Mouse (Mus musculus): ENCODE results near the gene Larp1b.

Gene Larp1b

GRCm38 (mm10) chr3:41020687-41021086 is 71.1 kb downstream of the Larp1b start:
- DNase-seq (ENCODE audit: low spot score in 2 of 2) = no peak

DNA sequence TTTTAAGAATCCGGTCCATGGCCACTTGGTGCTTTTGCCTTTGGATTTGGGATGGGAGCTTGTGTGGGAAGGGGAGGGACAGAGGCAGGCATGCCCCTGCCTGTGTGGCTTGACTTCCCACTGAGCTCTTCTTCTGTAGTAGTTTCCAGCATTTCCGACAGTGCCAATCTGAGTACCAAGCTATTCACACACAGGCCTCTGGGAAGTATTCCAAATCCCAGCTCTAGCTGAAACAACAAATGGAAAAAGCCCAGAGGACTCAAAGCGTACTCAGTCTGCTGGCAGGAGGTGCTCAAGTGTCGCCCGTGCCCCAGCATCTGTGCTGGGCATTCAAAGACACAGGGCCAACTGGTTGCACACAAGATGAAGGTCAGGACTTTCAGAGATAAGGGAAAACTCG is 72.4 kb downstream of the Larp1b start:
- DNase-seq (ENCODE audit: low spot score in 2 of 2) = peak; percentile 12 to 19

DNA sequence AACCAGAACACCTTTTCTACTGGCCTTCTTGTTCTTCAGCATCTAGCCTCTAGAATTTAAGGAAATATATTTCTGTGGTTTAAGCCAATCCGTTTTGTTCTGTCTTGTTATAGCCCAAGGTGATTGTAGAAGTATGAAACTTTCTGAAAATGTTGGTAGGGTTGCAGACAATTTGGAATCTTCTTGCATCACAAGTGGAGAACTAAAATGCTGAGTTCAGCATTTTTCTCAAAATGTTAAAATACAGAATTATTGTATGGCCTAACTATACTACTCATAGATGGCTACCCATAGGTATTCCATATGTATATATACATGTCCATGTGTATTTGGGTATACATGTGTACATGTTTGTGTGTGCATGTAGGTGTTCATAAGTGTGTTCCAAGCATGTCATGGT is 81.1 kb downstream of the Larp1b start:
- no peak for DNase-seq (ENCODE audit: low spot score in 2 of 2)

DNA sequence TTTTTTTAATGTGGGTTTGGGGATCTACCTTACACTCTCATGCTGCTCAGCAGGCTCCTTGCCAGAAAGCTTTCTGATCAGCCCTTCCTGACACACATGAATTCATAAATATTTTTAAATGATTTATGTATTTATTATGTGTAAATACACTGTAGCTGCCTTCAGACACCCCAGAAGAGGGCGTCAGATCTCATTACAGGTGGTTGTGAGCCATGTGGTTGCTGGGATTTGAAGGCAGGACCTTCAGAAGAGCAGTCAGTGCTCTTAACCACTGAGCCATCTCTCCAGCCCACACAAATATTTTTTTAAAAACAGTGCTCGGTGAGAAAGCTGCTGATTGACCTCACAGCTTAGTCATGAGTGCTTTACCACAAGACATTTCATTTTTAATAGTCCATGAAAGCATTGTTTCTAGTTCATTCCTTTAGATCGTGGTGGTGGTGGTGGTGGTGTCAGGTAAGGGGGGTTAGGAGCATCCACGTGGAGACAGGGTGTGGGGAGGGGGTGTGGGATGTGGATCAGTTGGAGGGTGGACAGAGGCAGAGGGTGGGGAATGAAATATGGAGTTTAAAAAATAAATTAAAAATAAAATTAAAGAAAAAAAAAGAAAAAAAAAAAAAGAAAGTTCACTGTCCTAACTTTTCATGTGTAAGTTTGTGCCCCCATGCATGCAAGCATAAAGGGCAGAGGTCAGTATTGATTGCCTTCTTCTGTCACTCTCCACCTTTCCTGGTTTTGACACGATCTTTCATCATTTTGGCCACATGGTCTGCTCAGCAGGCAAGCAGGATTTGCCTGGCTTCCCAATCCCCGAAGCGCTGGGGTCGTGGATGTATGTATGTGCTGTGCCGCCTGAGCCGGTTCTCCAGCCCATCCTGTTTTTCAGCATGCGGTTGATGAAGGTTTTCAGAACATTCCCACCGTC is 81.9 kb downstream of the Larp1b start:
- no peak for DNase-seq (ENCODE audit: low spot score in 2 of 2)

DNA sequence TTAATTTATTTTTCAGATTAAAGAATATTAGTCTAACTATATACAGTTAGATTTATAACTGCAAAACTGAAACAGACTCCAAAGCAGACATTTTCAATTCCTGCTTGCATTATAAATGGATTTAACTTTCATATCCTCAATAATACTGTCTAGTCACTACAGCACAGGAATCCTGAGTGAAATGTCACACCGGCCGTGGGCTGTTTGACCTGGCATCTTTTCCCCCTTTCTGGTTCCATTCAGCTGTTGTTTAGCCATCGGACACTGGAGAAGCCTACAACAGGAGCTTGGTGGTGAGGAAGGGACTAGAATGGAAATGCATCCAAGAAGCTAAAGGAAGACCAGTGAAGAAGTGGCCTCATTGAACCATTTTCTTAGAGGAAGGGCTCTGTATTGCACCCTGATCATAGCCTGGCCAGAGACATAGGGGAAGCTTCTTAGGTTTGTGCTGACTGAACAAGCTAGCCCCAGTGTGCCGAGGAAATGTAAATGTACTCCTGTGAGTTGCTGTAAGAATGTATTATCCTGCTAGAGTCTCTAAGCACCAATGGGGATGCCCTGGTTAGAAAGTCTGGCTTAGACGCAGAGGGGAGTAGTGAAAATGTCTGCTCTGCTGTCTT is 88.8 kb downstream of the Larp1b start:
- DNase-seq (ENCODE audit: low spot score in 2 of 2) = no peak

GRCm38 (mm10) chr3:41041241-41041640 is 91.6 kb downstream of the Larp1b start:
- no peak for DNase-seq (ENCODE audit: low spot score in 2 of 2)

- DNase-seq (ENCODE audit: low spot score in 2 of 2) = peak in 1 of 2 experiments; percentile 19
These were observed 92.7 kb downstream of the Larp1b start for GRCm38 (mm10) chr3:41042195-41042938.

GRCm38 (mm10) chr3:41043756-41044354 is 94.2 kb downstream of the Larp1b start:
- DNase-seq (ENCODE audit: low spot score in 2 of 2) = no peak

- DNase-seq (ENCODE audit: low spot score in 2 of 2) = no peak
These were observed 98.2 kb downstream of the Larp1b start for GRCm38 (mm10) chr3:41047838-41048237.

DNA sequence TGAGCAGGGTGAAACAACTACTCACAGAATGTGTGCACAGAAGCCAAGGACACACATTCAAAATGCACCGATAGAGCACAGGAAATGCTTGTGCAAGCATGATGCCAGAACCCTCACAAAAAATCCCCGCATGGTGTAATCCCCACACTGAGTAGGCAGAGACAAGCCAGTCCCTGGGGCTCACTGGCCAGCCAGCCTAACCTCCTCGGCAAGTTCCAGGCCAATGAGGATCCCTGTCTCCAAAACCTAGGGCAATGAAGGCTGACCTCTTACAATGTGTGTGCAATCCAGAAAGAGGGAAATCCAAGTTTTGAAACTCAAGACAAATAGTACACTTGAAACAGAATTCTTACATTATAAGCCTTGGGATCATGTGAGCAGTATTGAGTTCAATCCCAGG is 103.7 kb downstream of the Larp1b start:
- no peak for DNase-seq (ENCODE audit: low spot score in 2 of 2)

DNA sequence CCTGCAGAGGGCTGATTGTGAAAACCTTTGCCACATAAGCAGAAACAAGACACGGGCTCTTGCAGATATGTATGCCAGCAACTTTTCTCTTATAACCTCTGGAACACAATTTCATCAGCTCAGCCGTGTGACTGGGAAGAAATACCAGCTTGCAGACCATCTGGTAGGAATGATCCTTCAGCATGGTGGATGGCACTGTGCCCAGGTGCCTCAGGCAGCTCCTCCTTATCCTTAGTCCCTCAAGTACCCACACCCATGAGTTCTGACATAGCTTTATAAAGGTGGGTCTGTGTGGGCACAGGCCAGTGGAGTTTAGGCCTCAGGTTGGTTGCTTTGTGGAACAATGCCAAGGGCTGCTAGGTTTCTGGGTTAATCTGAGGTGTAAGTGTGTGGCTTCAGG is 108.8 kb downstream of the Larp1b start:
- peak; percentile 34 to 39 for DNase-seq (ENCODE audit: low spot score in 2 of 2)

DNA sequence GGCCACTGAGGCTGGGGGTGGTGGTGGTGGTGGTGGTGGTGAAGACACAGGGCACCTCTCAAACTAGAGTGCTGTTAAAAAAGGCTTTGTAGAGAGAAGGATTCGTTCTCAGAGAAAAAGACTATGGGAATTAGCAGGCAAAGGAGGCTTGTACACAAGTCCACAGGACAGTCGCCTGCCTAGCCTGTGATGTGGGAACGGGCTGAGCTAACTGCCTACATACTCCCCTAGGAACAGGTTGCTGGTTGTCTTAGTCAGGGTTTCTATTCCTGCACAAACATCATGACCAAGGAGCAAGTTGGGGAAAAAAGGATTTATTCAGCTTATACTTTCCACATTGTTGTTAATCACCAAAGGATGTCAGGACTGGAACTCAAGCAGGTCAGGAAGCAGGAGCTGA is 109.6 kb downstream of the Larp1b start:
- DNase-seq (ENCODE audit: low spot score in 2 of 2) = no peak

- DNase-seq (ENCODE audit: low spot score in 2 of 2) = no peak
These were observed 112.4 kb downstream of the Larp1b start for GRCm38 (mm10) chr3:41061831-41062565.

GRCm38 (mm10) chr3:41062758-41063157 is 113.1 kb downstream of the Larp1b start:
- no peak for DNase-seq (ENCODE audit: low spot score in 2 of 2)

GRCm38 (mm10) chr3:41065320-41065719 is 115.7 kb downstream of the Larp1b start:
- no peak for DNase-seq (ENCODE audit: low spot score in 2 of 2)

DNA sequence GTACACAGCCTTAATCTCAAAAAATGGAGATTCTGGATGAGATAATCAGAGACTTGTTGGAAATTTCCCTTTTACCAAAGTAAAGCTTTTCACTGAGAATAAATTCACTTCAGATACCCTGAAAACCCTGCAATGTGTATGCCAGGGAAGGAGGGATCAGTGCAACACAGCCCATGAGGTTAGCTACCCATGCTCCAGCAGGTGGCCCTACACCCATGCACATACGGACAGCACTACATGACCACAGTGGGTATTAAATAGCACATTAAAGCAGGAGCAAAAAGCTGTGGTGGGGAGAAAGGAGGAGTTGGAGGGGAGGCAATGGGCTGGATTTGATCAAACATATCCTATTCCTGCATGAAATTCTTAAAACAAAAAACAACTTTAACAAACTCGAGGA is 120.9 kb downstream of the Larp1b start:
- DNase-seq (ENCODE audit: low spot score in 2 of 2) = no peak

GRCm38 (mm10) chr3:41075376-41075775 is 125.7 kb downstream of the Larp1b start:
- DNase-seq (ENCODE audit: low spot score in 2 of 2) = no peak

GRCm38 (mm10) chr3:41078673-41079072 is 129.0 kb downstream of the Larp1b start:
- DNase-seq (ENCODE audit: low spot score in 2 of 2) = no peak

- no peak for DNase-seq (ENCODE audit: low spot score in 2 of 2)
These were observed 131.1 kb downstream of the Larp1b start for GRCm38 (mm10) chr3:41080724-41081123.

GRCm38 (mm10) chr3:41081474-41082301 is 132.1 kb downstream of the Larp1b start:
- DNase-seq (ENCODE audit: low spot score in 2 of 2) = no peak
